Mouse (Mus musculus): ENCODE measurements around the gene E330021D16Rik. TPM values are rescaled to one million over a fixed set of nuclear protein-coding genes. Genes with fewer than 3 reads are reported as not detected.
"Not testable (repeated sequence)": the region's sequence is repeated elsewhere in the genome, so short reads cannot be mapped to it uniquely, and the experiment has no call there.

E330021D16Rik gene
- polyA plus RNA-seq (2015; fragmentation: Nextera tagmentation; extraction: Ambion mirVana), result 0.42 TPM in 1 of 2 replicates, not detected in the other

GRCm38 (mm10) chr6:136415133-136415775, at the start of gene E330021D16Rik:
Gene E330021D16Rik, minus strand, starts transcription at chr6:136415569.
- no peak within 1 kb of the TSS for H3K9ac ChIP-seq
- H3K4me1 ChIP-seq, result peaks cover 9% of the 10 kb centered on the region; the same call in 1 of the 2 replicates
- no peaks in the 10 kb centered on the region for H3K36me3 ChIP-seq
- ATAC-seq (ENCODE audit: borderline replicate concordance, extremely low read depth, low FRiP score, low TSS enrichment), result no peak
- 82% methylated on average over 9 of the region's 9 CpGs for WGBS
- no peaks in the 10 kb centered on the region for H3K27me3 ChIP-seq
- no peaks in the 10 kb centered on the region for H3K9me3 ChIP-seq
- no peak within 1 kb of the TSS for H3K4me2 ChIP-seq
- no peak within 1 kb of the TSS for H3K4me3 ChIP-seq
- H3K27ac ChIP-seq, result no peak within 1 kb of the TSS

GRCm38 (mm10) chr6:136465021-136465420, 49.7 kb upstream of the E330021D16Rik start:
- no peak overlapping the region for H3K4me3 ChIP-seq
- no peaks in the 10 kb centered on the region for H3K36me3 ChIP-seq
- H3K27ac ChIP-seq, result peak overlapping the region; percentile 96; the same call in 1 of the 2 replicates
- H3K4me1 ChIP-seq, result peaks cover 48% of the 10 kb centered on the region
- 75% methylated on average over 8 of the region's 8 CpGs for WGBS
- no peak for ATAC-seq (ENCODE audit: borderline replicate concordance, extremely low read depth, low FRiP score, low TSS enrichment)
- H3K27me3 ChIP-seq, result no peaks in the 10 kb centered on the region
- no peak overlapping the region for H3K9ac ChIP-seq
- no peak overlapping the region for H3K4me2 ChIP-seq
- no peaks in the 10 kb centered on the region for H3K9me3 ChIP-seq

GRCm38 (mm10) chr6:136464121-136464621, 48.8 kb upstream of the E330021D16Rik start:
- no peak for ATAC-seq (ENCODE audit: borderline replicate concordance, extremely low read depth, low FRiP score, low TSS enrichment)
- WGBS, result 47% methylated on average over 12 of the region's 12 CpGs
- no peak overlapping the region for H3K4me3 ChIP-seq
- H3K27me3 ChIP-seq, result no peaks in the 10 kb centered on the region
- H3K4me2 ChIP-seq, result no peak overlapping the region
- H3K36me3 ChIP-seq, result no peaks in the 10 kb centered on the region
- no peaks in the 10 kb centered on the region for H3K9me3 ChIP-seq
- peak overlapping the region; percentile 68; the same call in 1 of the 2 replicates for H3K27ac ChIP-seq
- H3K4me1 ChIP-seq, result peaks cover 40% of the 10 kb centered on the region
- H3K9ac ChIP-seq, result no peak overlapping the region

- Histone ChIP-seq H3K4me1 (peaks cover 33% of the 10 kb centered on the region), H3K9ac (no peak overlapping the region), H3K36me3 (no peaks in the 10 kb centered on the region), H3K27me3 (no peaks in the 10 kb centered on the region), H3K9me3 (no peaks in the 10 kb centered on the region), H3K27ac (peak overlapping the region; percentile 68; the same call in 1 of the 2 replicates), H3K4me3 (no peak overlapping the region), H3K4me2 (no peak overlapping the region)
- 61% methylated on average over 9 of the region's 9 CpGs for WGBS
- ATAC-seq (ENCODE audit: borderline replicate concordance, extremely low read depth, low FRiP score, low TSS enrichment), result no peak
Measured at GRCm38 (mm10) chr6:136463491-136463890, 48.1 kb upstream of the E330021D16Rik start.

GRCm38 (mm10) chr6:136459156-136459555, 43.8 kb upstream of the E330021D16Rik start:
- Histone ChIP-seq H3K36me3 (no peaks in the 10 kb centered on the region), H3K27ac (no peak overlapping the region), H3K27me3 (no peaks in the 10 kb centered on the region), H3K4me3 (no peak overlapping the region), H3K9ac (no peak overlapping the region), H3K4me2 (no peak overlapping the region), H3K4me1 (peaks cover 4% of the 10 kb centered on the region; the same call in 1 of the 2 replicates), H3K9me3 (no peaks in the 10 kb centered on the region)
- WGBS, result 69% methylated on average over 7 of the region's 7 CpGs
- no peak for ATAC-seq (ENCODE audit: borderline replicate concordance, extremely low read depth, low FRiP score, low TSS enrichment)

GRCm38 (mm10) chr6:136456302-136456701, 40.9 kb upstream of the E330021D16Rik start:
- Histone ChIP-seq H3K27ac (no peak overlapping the region), H3K27me3 (no peaks in the 10 kb centered on the region), H3K36me3 (no peaks in the 10 kb centered on the region), H3K4me3 (no peak overlapping the region), H3K4me1 (no peaks in the 10 kb centered on the region), H3K9ac (no peak overlapping the region), H3K9me3 (no peaks in the 10 kb centered on the region), H3K4me2 (no peak overlapping the region)
- no peak for ATAC-seq (ENCODE audit: borderline replicate concordance, extremely low read depth, low FRiP score, low TSS enrichment)
- WGBS, result 73% methylated on average over 1 of the region's 1 CpGs

GRCm38 (mm10) chr6:136455696-136456095, 40.3 kb upstream of the E330021D16Rik start:
- no peak for ATAC-seq (ENCODE audit: borderline replicate concordance, extremely low read depth, low FRiP score, low TSS enrichment)
- H3K36me3 ChIP-seq, result no peaks in the 10 kb centered on the region
- no peaks in the 10 kb centered on the region for H3K4me1 ChIP-seq
- H3K9me3 ChIP-seq, result no peaks in the 10 kb centered on the region
- no peak overlapping the region for H3K27ac ChIP-seq
- no peak overlapping the region for H3K4me3 ChIP-seq
- WGBS, result 61% methylated on average over 3 of the region's 3 CpGs
- H3K9ac ChIP-seq, result no peak overlapping the region
- H3K4me2 ChIP-seq, result no peak overlapping the region
- no peaks in the 10 kb centered on the region for H3K27me3 ChIP-seq

- H3K9ac ChIP-seq, result no peak overlapping the region
- H3K9me3 ChIP-seq, result no peaks in the 10 kb centered on the region
- H3K4me2 ChIP-seq, result no peak overlapping the region
- ATAC-seq (ENCODE audit: borderline replicate concordance, extremely low read depth, low FRiP score, low TSS enrichment), result no peak
- no peaks in the 10 kb centered on the region for H3K36me3 ChIP-seq
- no peak overlapping the region for H3K4me3 ChIP-seq
- peaks cover 4% of the 10 kb centered on the region; the same call in 1 of the 2 replicates for H3K4me1 ChIP-seq
- no peak overlapping the region for H3K27ac ChIP-seq
- 74% methylated on average over 3 of the region's 3 CpGs for WGBS
- no peaks in the 10 kb centered on the region for H3K27me3 ChIP-seq
Measured at GRCm38 (mm10) chr6:136452623-136453022, 37.3 kb upstream of the E330021D16Rik start.

GRCm38 (mm10) chr6:136450863-136451262, 35.5 kb upstream of the E330021D16Rik start:
- no peaks in the 10 kb centered on the region for H3K36me3 ChIP-seq
- no peak for ATAC-seq (ENCODE audit: borderline replicate concordance, extremely low read depth, low FRiP score, low TSS enrichment)
- H3K27ac ChIP-seq, result no peak overlapping the region
- H3K4me2 ChIP-seq, result no peak overlapping the region
- 86% methylated on average over 6 of the region's 6 CpGs for WGBS
- no peak overlapping the region for H3K4me3 ChIP-seq
- no peak overlapping the region for H3K9ac ChIP-seq
- peaks cover 4% of the 10 kb centered on the region; the same call in 1 of the 2 replicates for H3K4me1 ChIP-seq
- H3K9me3 ChIP-seq, result no peaks in the 10 kb centered on the region
- H3K27me3 ChIP-seq, result no peaks in the 10 kb centered on the region

- H3K4me3 ChIP-seq, result no peak overlapping the region
- peaks cover 4% of the 10 kb centered on the region; the same call in 1 of the 2 replicates for H3K4me1 ChIP-seq
- H3K4me2 ChIP-seq, result no peak overlapping the region
- 74% methylated on average over 1 of the region's 1 CpGs for WGBS
- peak overlapping the region; percentile 58 for H3K27ac ChIP-seq
- no peak for ATAC-seq (ENCODE audit: borderline replicate concordance, extremely low read depth, low FRiP score, low TSS enrichment)
- no peaks in the 10 kb centered on the region for H3K36me3 ChIP-seq
- no peaks in the 10 kb centered on the region for H3K27me3 ChIP-seq
- no peak overlapping the region for H3K9ac ChIP-seq
- H3K9me3 ChIP-seq, result no peaks in the 10 kb centered on the region
Measured at GRCm38 (mm10) chr6:136449930-136450329, 34.6 kb upstream of the E330021D16Rik start.

- Histone ChIP-seq H3K9ac (no peak overlapping the region), H3K4me3 (no peak overlapping the region), H3K27me3 (no peaks in the 10 kb centered on the region), H3K9me3 (no peaks in the 10 kb centered on the region; the same call in 1 of the 2 replicates), H3K4me2 (no peak overlapping the region), H3K4me1 (peaks cover 4% of the 10 kb centered on the region; the same call in 1 of the 2 replicates), H3K27ac (peak overlapping the region; percentile 58), H3K36me3 (no peaks in the 10 kb centered on the region)
- peak; percentile 87 for ATAC-seq (ENCODE audit: borderline replicate concordance, extremely low read depth, low FRiP score, low TSS enrichment)
- WGBS, result 25% methylated on average over 9 of the region's 9 CpGs
Measured at GRCm38 (mm10) chr6:136449270-136449692, 33.9 kb upstream of the E330021D16Rik start.

- 74% methylated on average over 2 of the region's 2 CpGs for WGBS
- not testable (repeated sequence) for H3K36me3 ChIP-seq; ATAC-seq (ENCODE audit: borderline replicate concordance, extremely low read depth, low FRiP score, low TSS enrichment)
Measured at GRCm38 (mm10) chr6:136439205-136439604, 23.8 kb upstream of the E330021D16Rik start.

More at GRCm38 (mm10) chr6:136439205-136439604, 23.8 kb upstream of the E330021D16Rik start:
- H3K4me3 ChIP-seq, H3K9me3 ChIP-seq, H3K9ac ChIP-seq, H3K4me2 ChIP-seq, H3K27me3 ChIP-seq, H3K27ac ChIP-seq, H3K4me1 ChIP-seq: not testable (repeated sequence)
